Mouse (Mus musculus) MEL (cell line): ENCODE results near the gene Brd1.

Experiments used
- BHLHE40 ChIP-seq: IDR thresholded peaks from 2 replicates; pipeline ENCODE4 v1.6.1; 2012; ENCODE audit warnings: low read depth, mild to moderate bottlenecking, inconsistent platforms, low read length, improper control_type of control experiment, borderline replicate concordance
- CTCF ChIP-seq, 3 experiments: IDR thresholded peaks in 2 of 3; conservative IDR thresholded peaks in 1 of 3; 2 replicates each; pipeline ENCODE4 v1.5.1; 2011 to 2012; ENCODE audit warnings: low read length in 3 of 3, low read depth in 2 of 3, mild to moderate bottlenecking in 2 of 3, improper control_type of control experiment in 1 of 3, inconsistent platforms in 1 of 3, mixed read lengths in 1 of 3, moderate library complexity in 1 of 3; ENCODE audit not compliant: control insufficient read depth in 1 of 3, insufficient read depth in 1 of 3, poor library complexity in 1 of 3, severe bottlenecking in 1 of 3
- ELF1 ChIP-seq: IDR thresholded peaks from 2 replicates; pipeline ENCODE4 v1.6.1; 2014; ENCODE audit warnings: low read depth, mild to moderate bottlenecking, inconsistent platforms, low read length, improper control_type of control experiment, moderate library complexity
- EP300 ChIP-seq, 2 experiments: IDR thresholded peaks; 2 replicates each; pipeline ENCODE4 v1.6.1; 2011; ENCODE audit warnings: improper control_type of control experiment in 2 of 2, low read length in 2 of 2, low read depth in 1 of 2, mild to moderate bottlenecking in 1 of 2
- POLR2A ChIP-seq, 2 experiments: IDR thresholded peaks; 2 replicates each; pipeline ENCODE4 v1.6.1; 2011 to 2012; ENCODE audit warnings: low read length in 2 of 2, mild to moderate bottlenecking in 2 of 2, control low read depth in 1 of 2, improper control_type of control experiment in 1 of 2, low read depth in 1 of 2, moderate library complexity in 1 of 2; ENCODE audit not compliant: control insufficient read depth in 1 of 2, insufficient read depth in 1 of 2, poor library complexity in 1 of 2
- TAL1 ChIP-seq: IDR thresholded peaks from 2 replicates; pipeline ENCODE4 v1.6.1; 2012; ENCODE audit warnings: mild to moderate bottlenecking, inconsistent platforms, low read length, moderate library complexity, mixed read lengths

DNA sequence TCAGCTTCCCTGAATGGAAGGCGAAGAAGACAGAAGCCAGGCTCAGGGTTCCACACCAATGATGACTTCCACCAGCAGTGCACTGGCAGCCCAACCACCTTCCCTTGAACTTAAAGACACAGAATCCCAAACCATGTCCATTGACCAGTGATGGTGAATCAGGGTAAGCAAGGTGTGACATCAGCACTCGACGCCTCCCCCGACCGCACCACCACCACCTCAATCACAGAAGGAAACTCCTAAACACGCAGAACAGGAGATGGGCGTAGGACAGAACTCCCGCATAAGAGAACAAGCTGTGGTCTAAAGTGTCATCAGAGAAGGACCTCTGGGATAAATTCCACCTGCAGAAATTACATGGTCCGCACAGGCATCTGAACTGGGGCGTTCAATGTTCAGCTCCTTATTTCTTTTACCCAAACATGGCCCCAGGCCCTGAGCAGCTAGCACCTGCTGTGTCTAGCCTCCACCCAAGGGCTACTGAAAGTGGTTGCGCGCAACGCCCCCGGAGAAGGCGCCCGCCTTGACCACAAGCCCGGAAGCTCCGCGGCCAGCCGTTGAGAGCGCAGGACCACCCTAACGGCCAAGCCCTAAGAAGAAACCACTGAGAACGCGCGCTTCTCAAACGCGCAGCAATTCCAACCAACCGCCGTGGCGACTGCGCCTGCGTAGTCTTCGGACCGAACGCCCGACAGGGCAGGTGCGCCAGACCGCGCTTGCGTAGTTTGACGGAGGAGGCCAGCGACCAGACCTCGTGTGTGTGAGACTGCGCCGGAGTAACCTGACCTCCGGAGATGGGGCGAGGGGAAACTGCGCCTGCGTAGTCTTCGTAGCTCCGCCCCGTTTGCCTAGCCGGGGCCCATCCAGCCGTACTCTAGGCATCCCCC, 16.9 kb upstream of the Brd1 start:
- TF ChIP-seq ELF1 (peak; percentile 67; the same call in 1 of the 2 replicates), EP300 (IDR thresholded peaks at IDR 0.05; ENCODE audit: low read depth in 1 of 2, low read length in 2 of 2) (peak; percentile 49 to 89), CTCF (IDR thresholded peaks at IDR 0.05 in 2 of 3, conservative IDR thresholded peaks at IDR 0.05 in 1 of 3; ENCODE audit: control insufficient read depth in 1 of 3, insufficient read depth in 1 of 3, low read depth in 2 of 3, low read length in 3 of 3, poor library complexity in 1 of 3, severe bottlenecking in 1 of 3) (no peak), POLR2A (IDR thresholded peaks at IDR 0.05; ENCODE audit: control insufficient read depth in 1 of 2, insufficient read depth in 1 of 2, low read depth in 1 of 2, low read length in 2 of 2, poor library complexity in 1 of 2) (peak; percentile 74 to 91), BHLHE40 (0 out of 2 replicates have a peak, but pooled peaks have one; percentile 7), TAL1 (no peak)
